Mouse (Mus musculus): ENCODE measurements at regions not wholly inside any gene's neighbourhood (a gene's known extent, or its start where the extent isn't known, plus 50 kb on each side); places are given as distances from the start of the nearest gene placed in this dataset.

- ATAC-seq (ENCODE audit: insufficient number of reproducible peaks, insufficient read depth, low FRiP score, low read depth), result no peak
- no peaks in the 10 kb centered on the region for H3K9me3 ChIP-seq (ENCODE audit: control insufficient read depth, low read length)
- H3K27ac ChIP-seq (replicated peaks in 1 of 2; ENCODE audit: control insufficient read depth in 1 of 2, insufficient read depth in 1 of 2, low read depth in 2 of 2, low read length in 2 of 2), result no peak overlapping the region
- 87% methylated on average over 2 of the region's 2 CpGs for WGBS
- no peaks in the 10 kb centered on the region for H3K27me3 ChIP-seq (ENCODE audit: control insufficient read depth, insufficient read depth, low read length)
- H3K36me3 ChIP-seq (ENCODE audit: control insufficient read depth, insufficient read depth, low read length), result no peaks in the 10 kb centered on the region
- no peak overlapping the region for H3K9ac ChIP-seq (ENCODE audit: low read length)
- H3K4me1 ChIP-seq (ENCODE audit: control insufficient read depth in 2 of 2, insufficient read depth in 2 of 2, low read length in 2 of 2), result peaks cover 3 to 4% of the 10 kb centered on the region in 2 experiments; a peak in 3 of 4 replicates
- no peak overlapping the region for H3K4me2 ChIP-seq (ENCODE audit: low read length)
- no peak overlapping the region for H3K4me3 ChIP-seq (ENCODE audit: control insufficient read depth in 1 of 2, insufficient read depth in 1 of 2, low read depth in 1 of 2, low read length in 2 of 2)
These were observed 391.2 kb downstream of the H2al1j start for GRCm38 (mm10) chrX:11718778-11719177.

GRCm38 (mm10) chrX:11720517-11720916 lies 392.9 kb downstream of the H2al1j start:
- H3K36me3 ChIP-seq (ENCODE audit: control insufficient read depth, insufficient read depth, low read length), result no peaks in the 10 kb centered on the region
- H3K27me3 ChIP-seq (ENCODE audit: control insufficient read depth, insufficient read depth, low read length), result no peaks in the 10 kb centered on the region
- peaks cover 3 to 4% of the 10 kb centered on the region in 2 experiments; a peak in 3 of 4 replicates for H3K4me1 ChIP-seq (ENCODE audit: control insufficient read depth in 2 of 2, insufficient read depth in 2 of 2, low read length in 2 of 2)
- no peak overlapping the region for H3K27ac ChIP-seq (replicated peaks in 1 of 2; ENCODE audit: control insufficient read depth in 1 of 2, insufficient read depth in 1 of 2, low read depth in 2 of 2, low read length in 2 of 2)
- no peak overlapping the region for H3K4me2 ChIP-seq (ENCODE audit: low read length)
- no peaks in the 10 kb centered on the region for H3K9me3 ChIP-seq (ENCODE audit: control insufficient read depth, low read length)
- H3K4me3 ChIP-seq (ENCODE audit: control insufficient read depth in 1 of 2, insufficient read depth in 1 of 2, low read depth in 1 of 2, low read length in 2 of 2), result no peak overlapping the region
- WGBS, result 67% methylated on average over 7 of the region's 7 CpGs
- no peak overlapping the region for H3K9ac ChIP-seq (ENCODE audit: low read length)
- ATAC-seq (ENCODE audit: insufficient number of reproducible peaks, insufficient read depth, low FRiP score, low read depth), result no peak

- Histone ChIP-seq H3K9me3 (ENCODE audit: control insufficient read depth, low read length) (no peaks in the 10 kb centered on the region), H3K9ac (ENCODE audit: low read length) (no peak overlapping the region), H3K4me2 (ENCODE audit: low read length) (no peak overlapping the region), H3K27me3 (ENCODE audit: control insufficient read depth, insufficient read depth, low read length) (no peaks in the 10 kb centered on the region; the same call in 1 of the 2 replicates), H3K4me1 (ENCODE audit: control insufficient read depth in 2 of 2, insufficient read depth in 2 of 2, low read length in 2 of 2) (peaks cover 3 to 4% of the 10 kb centered on the region in 2 experiments; a peak in 3 of 4 replicates), H3K4me3 (ENCODE audit: control insufficient read depth in 1 of 2, insufficient read depth in 1 of 2, low read depth in 1 of 2, low read length in 2 of 2) (no peak overlapping the region), H3K27ac (replicated peaks in 1 of 2; ENCODE audit: control insufficient read depth in 1 of 2, insufficient read depth in 1 of 2, low read depth in 2 of 2, low read length in 2 of 2) (no peak overlapping the region), H3K36me3 (ENCODE audit: control insufficient read depth, insufficient read depth, low read length) (no peaks in the 10 kb centered on the region)
- WGBS, result 68% methylated on average over 4 of the region's 4 CpGs
- no peak for ATAC-seq (ENCODE audit: insufficient number of reproducible peaks, insufficient read depth, low FRiP score, low read depth)
These were observed 395.1 kb downstream of the H2al1j start for GRCm38 (mm10) chrX:11722730-11723129.

GRCm38 (mm10) chrX:11724718-11725117 lies 397.1 kb downstream of the H2al1j start:
- Histone ChIP-seq H3K9ac (ENCODE audit: low read length) (no peak overlapping the region), H3K27ac (replicated peaks in 1 of 2; ENCODE audit: control insufficient read depth in 1 of 2, insufficient read depth in 1 of 2, low read depth in 2 of 2, low read length in 2 of 2) (no peak overlapping the region), H3K36me3 (ENCODE audit: control insufficient read depth, insufficient read depth, low read length) (no peaks in the 10 kb centered on the region), H3K4me3 (ENCODE audit: control insufficient read depth in 1 of 2, insufficient read depth in 1 of 2, low read depth in 1 of 2, low read length in 2 of 2) (no peak overlapping the region), H3K4me2 (ENCODE audit: low read length) (no peak overlapping the region), H3K27me3 (ENCODE audit: control insufficient read depth, insufficient read depth, low read length) (no peaks in the 10 kb centered on the region; the same call in 1 of the 2 replicates), H3K9me3 (ENCODE audit: control insufficient read depth, low read length) (no peaks in the 10 kb centered on the region), H3K4me1 (ENCODE audit: control insufficient read depth in 2 of 2, insufficient read depth in 2 of 2, low read length in 2 of 2) (peaks cover 5 to 7% of the 10 kb centered on the region in 2 experiments; a peak in 3 of 4 replicates)
- 90% methylated on average over 8 of the region's 8 CpGs for WGBS
- no peak for ATAC-seq (ENCODE audit: insufficient number of reproducible peaks, insufficient read depth, low FRiP score, low read depth)

GRCm38 (mm10) chrX:11726524-11727231 lies 399.1 kb downstream of the H2al1j start:
- no peak overlapping the region for H3K4me2 ChIP-seq (ENCODE audit: low read length)
- ATAC-seq (ENCODE audit: insufficient number of reproducible peaks, insufficient read depth, low FRiP score, low read depth), result no peak
- H3K9me3 ChIP-seq (ENCODE audit: control insufficient read depth, low read length), result no peaks in the 10 kb centered on the region
- 52% methylated on average over 8 of the region's 8 CpGs for WGBS
- H3K27me3 ChIP-seq (ENCODE audit: control insufficient read depth, insufficient read depth, low read length), result no peaks in the 10 kb centered on the region; the same call in 1 of the 2 replicates
- no peak overlapping the region for H3K9ac ChIP-seq (ENCODE audit: low read length)
- H3K36me3 ChIP-seq (ENCODE audit: control insufficient read depth, insufficient read depth, low read length), result no peaks in the 10 kb centered on the region
- no peak overlapping the region for H3K27ac ChIP-seq (replicated peaks in 1 of 2; ENCODE audit: control insufficient read depth in 1 of 2, insufficient read depth in 1 of 2, low read depth in 2 of 2, low read length in 2 of 2)
- H3K4me3 ChIP-seq (ENCODE audit: control insufficient read depth in 1 of 2, insufficient read depth in 1 of 2, low read depth in 1 of 2, low read length in 2 of 2), result no peak overlapping the region
- peaks cover 2 to 3% of the 10 kb centered on the region in 2 experiments; a peak in 1 of 4 replicates for H3K4me1 ChIP-seq (ENCODE audit: control insufficient read depth in 2 of 2, insufficient read depth in 2 of 2, low read length in 2 of 2)

- H3K36me3 ChIP-seq (ENCODE audit: control insufficient read depth, insufficient read depth, low read length), result no peaks in the 10 kb centered on the region
- H3K4me3 ChIP-seq (ENCODE audit: control insufficient read depth in 1 of 2, insufficient read depth in 1 of 2, low read depth in 1 of 2, low read length in 2 of 2), result no peak overlapping the region
- no peak for ATAC-seq (ENCODE audit: insufficient number of reproducible peaks, insufficient read depth, low FRiP score, low read depth)
- H3K9ac ChIP-seq (ENCODE audit: low read length), result no peak overlapping the region
- 71% methylated on average over 4 of the region's 4 CpGs for WGBS
- H3K27me3 ChIP-seq (ENCODE audit: control insufficient read depth, insufficient read depth, low read length), result no peaks in the 10 kb centered on the region; the same call in 1 of the 2 replicates
- H3K4me1 ChIP-seq (ENCODE audit: control insufficient read depth in 2 of 2, insufficient read depth in 2 of 2, low read length in 2 of 2), result peaks cover 2 to 3% of the 10 kb centered on the region in 2 experiments; a peak in 1 of 4 replicates
- no peak overlapping the region for H3K4me2 ChIP-seq (ENCODE audit: low read length)
- no peak overlapping the region for H3K27ac ChIP-seq (replicated peaks in 1 of 2; ENCODE audit: control insufficient read depth in 1 of 2, insufficient read depth in 1 of 2, low read depth in 2 of 2, low read length in 2 of 2)
- H3K9me3 ChIP-seq (ENCODE audit: control insufficient read depth, low read length), result no peaks in the 10 kb centered on the region
These were observed 400.9 kb downstream of the H2al1j start for GRCm38 (mm10) chrX:11728481-11728880.

DNA sequence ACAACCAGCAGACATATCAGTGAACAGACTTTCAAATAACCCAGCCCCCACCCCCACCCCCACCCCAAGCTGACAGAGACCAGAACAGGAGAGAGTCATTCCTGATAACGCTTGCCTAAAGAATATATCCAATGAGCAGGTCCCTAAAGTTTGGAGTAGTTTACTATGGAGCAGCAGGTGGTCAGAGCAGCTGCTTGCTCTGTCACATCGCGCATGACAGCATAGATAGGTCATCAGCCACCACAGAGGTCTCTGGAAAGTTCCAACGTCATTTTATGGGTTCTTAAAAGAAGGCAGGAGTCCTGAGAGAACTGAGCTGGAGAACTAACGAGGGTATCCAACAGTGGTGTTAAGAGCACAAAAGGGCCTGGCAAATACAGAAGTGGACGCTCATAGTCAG lies 402.4 kb downstream of the H2al1j start:
- Histone ChIP-seq H3K9me3 (ENCODE audit: control insufficient read depth, low read length) (no peaks in the 10 kb centered on the region), H3K9ac (ENCODE audit: low read length) (no peak overlapping the region), H3K36me3 (ENCODE audit: control insufficient read depth, insufficient read depth, low read length) (no peaks in the 10 kb centered on the region), H3K27me3 (ENCODE audit: control insufficient read depth, insufficient read depth, low read length) (no peaks in the 10 kb centered on the region; the same call in 1 of the 2 replicates), H3K4me1 (ENCODE audit: control insufficient read depth in 2 of 2, insufficient read depth in 2 of 2, low read length in 2 of 2) (peaks cover 9% of the 10 kb centered on the region in 2 experiments), H3K27ac (replicated peaks in 1 of 2; ENCODE audit: control insufficient read depth in 1 of 2, insufficient read depth in 1 of 2, low read depth in 2 of 2, low read length in 2 of 2) (no peak overlapping the region), H3K4me2 (ENCODE audit: low read length) (no peak overlapping the region), H3K4me3 (ENCODE audit: control insufficient read depth in 1 of 2, insufficient read depth in 1 of 2, low read depth in 1 of 2, low read length in 2 of 2) (no peak overlapping the region)
- WGBS, result 62% methylated on average over 6 of the region's 6 CpGs
- ATAC-seq (ENCODE audit: insufficient number of reproducible peaks, insufficient read depth, low FRiP score, low read depth), result no peak
